Comparison of ENCODE assay signal across 31 mouse cellular contexts in the genomic region with DNA sequence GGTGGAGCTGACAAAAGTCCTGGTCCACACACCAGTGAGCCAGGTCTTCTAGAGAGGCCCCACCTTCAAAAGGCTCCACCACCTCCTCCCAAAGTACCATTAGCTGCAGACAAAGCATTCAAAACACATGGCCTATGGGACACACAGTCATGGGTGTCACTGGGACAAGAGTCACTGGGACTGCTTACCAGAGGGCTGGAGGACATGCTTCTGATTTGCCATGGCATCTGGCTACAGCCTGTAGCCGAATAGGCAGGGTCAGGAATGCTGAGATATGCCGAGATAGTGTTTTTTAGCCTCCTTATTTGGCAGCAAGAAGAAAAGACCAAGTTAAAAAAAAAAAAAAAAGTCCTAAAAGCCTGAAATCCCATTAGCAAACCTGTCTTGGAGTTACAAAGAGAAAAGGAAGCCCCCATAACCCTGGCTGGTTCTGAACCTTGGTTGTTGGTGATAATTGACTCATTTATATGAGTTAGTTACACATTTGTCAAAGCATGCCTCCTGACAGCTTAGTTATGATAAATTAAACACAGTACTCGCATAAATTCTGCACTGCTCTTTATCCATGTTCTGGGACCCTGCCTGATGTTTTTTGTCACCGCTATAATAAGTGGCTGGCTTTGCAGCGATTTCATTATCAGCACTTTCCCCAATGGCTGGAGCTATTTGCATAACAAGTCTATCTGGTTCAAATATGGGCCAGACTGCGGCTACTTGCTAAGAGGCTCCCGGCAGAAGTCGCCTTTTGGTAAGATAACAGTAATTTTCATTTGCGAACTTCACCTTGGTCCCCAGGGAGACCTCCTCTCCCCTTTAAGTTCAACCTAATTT.
DNase-seq lines count a peak whose midpoint lies in the region; ATAC-seq lines count a peak whose summit lies in the region.
"Had no signal": no experiment of that assay in that cellular context is flagged by ENCODE, and none has a peak within 500 bp of the region (broad histone marks: within the 10 kb centered on the region; RNA-seq: fewer than 3 reads in every experiment).

No protein-coding gene starts in this region.

- intact Hi-C loops in left cerebral cortex, postnatal 36 days (cut with DNase I): no loop called here

- ATAC-seq in forebrain, embryonic 12.5 days (ENCODE audit: low FRiP score): no peak
- ATAC-seq in heart, embryonic 14.5 days (ENCODE audit: insufficient number of reproducible peaks, insufficient read depth, low FRiP score, low read depth): no peak
- 0 out of 2 replicates have a peak, but pooled peaks have one; percentile 41 for ATAC-seq in midbrain, embryonic 12.5 days (ENCODE audit: low FRiP score, low read depth)
- ATAC-seq in midbrain, embryonic 11.5 days (ENCODE audit: low FRiP score): no peak
- ATAC-seq: intestine, embryonic 15.5 days had no signal

- no peaks in the 10 kb centered on the region for H3K9me3 ChIP-seq in forebrain, embryonic 12.5 days
- H3K9me3 ChIP-seq in forebrain, embryonic 10.5 days: peaks cover 5% of the 10 kb centered on the region; the same call in 1 of the 2 replicates
- H3K9me3 ChIP-seq in heart, embryonic 14.5 days (ENCODE audit: control insufficient read depth, low read length): no peaks in the 10 kb centered on the region
- no peaks in the 10 kb centered on the region for H3K9me3 ChIP-seq in heart, embryonic 10.5 days
- no peaks in the 10 kb centered on the region for H3K9me3 ChIP-seq in midbrain, embryonic 12.5 days
- no peaks in the 10 kb centered on the region; the same call in 1 of the 2 replicates for H3K9me3 ChIP-seq in midbrain, embryonic 11.5 days (ENCODE audit: control insufficient read depth, low read length)
- H3K9me3 ChIP-seq: embryonic facial prominence, embryonic 15.5 days; heart, embryonic 12.5 days; hindbrain, embryonic 15.5 days; intestine, embryonic 15.5 days; neural tube, embryonic 12.5 days had no signal

- peak overlapping the region; percentile 61 for H3K27ac ChIP-seq in forebrain, embryonic 12.5 days
- no peak overlapping the region for H3K27ac ChIP-seq in forebrain, embryonic 10.5 days
- H3K27ac ChIP-seq in heart, embryonic 14.5 days (replicated peaks in 1 of 2; ENCODE audit: control insufficient read depth in 1 of 2, insufficient read depth in 1 of 2, low read depth in 2 of 2, low read length in 2 of 2): no peak overlapping the region
- no peak overlapping the region for H3K27ac ChIP-seq in heart, embryonic 10.5 days
- H3K27ac ChIP-seq in midbrain, embryonic 12.5 days (replicated peaks): peak overlapping the region; percentile 71
- no peak overlapping the region for H3K27ac ChIP-seq in midbrain, embryonic 11.5 days (ENCODE audit: low read depth, low read length)
- H3K27ac ChIP-seq: embryonic facial prominence, embryonic 10.5 days; embryonic facial prominence, embryonic 15.5 days; hindbrain, embryonic 15.5 days; intestine, embryonic 15.5 days; kidney, postnatal 0 days; liver, embryonic 14.5 days; macrophage; neural tube, embryonic 12.5 days had no signal

- H3K4me3 ChIP-seq in forebrain, embryonic 12.5 days (replicated peaks): no peak overlapping the region
- no peak overlapping the region for H3K4me3 ChIP-seq in forebrain, embryonic 10.5 days
- H3K4me3 ChIP-seq in heart, embryonic 14.5 days (ENCODE audit: control insufficient read depth in 1 of 2, insufficient read depth in 1 of 2, low read depth in 1 of 2, low read length in 2 of 2): no peak overlapping the region
- no peak overlapping the region for H3K4me3 ChIP-seq in heart, embryonic 10.5 days
- H3K4me3 ChIP-seq in midbrain, embryonic 12.5 days: no peak overlapping the region
- no peak overlapping the region for H3K4me3 ChIP-seq in midbrain, embryonic 11.5 days (ENCODE audit: low read depth, low read length)
- H3K4me3 ChIP-seq: embryonic facial prominence, embryonic 10.5 days; embryonic facial prominence, embryonic 15.5 days; heart, embryonic 12.5 days; hindbrain, embryonic 15.5 days; intestine, embryonic 15.5 days; neural tube, embryonic 12.5 days had no signal

- H3K36me3 ChIP-seq in forebrain, embryonic 12.5 days (replicated peaks): no peaks in the 10 kb centered on the region
- no peaks in the 10 kb centered on the region for H3K36me3 ChIP-seq in forebrain, embryonic 10.5 days (replicated peaks)
- no peaks in the 10 kb centered on the region for H3K36me3 ChIP-seq in heart, embryonic 14.5 days (ENCODE audit: control insufficient read depth, insufficient read depth, low read length)
- H3K36me3 ChIP-seq in heart, embryonic 10.5 days: no peaks in the 10 kb centered on the region
- no peaks in the 10 kb centered on the region for H3K36me3 ChIP-seq in midbrain, embryonic 12.5 days
- no peaks in the 10 kb centered on the region for H3K36me3 ChIP-seq in midbrain, embryonic 11.5 days (ENCODE audit: control insufficient read depth, insufficient read depth, low read length)
- H3K36me3 ChIP-seq: embryonic facial prominence, embryonic 10.5 days; embryonic facial prominence, embryonic 15.5 days; heart, embryonic 12.5 days; hindbrain, embryonic 15.5 days; intestine, embryonic 15.5 days; neural tube, embryonic 12.5 days had no signal

- no peak overlapping the region for H3K9ac ChIP-seq in forebrain, embryonic 12.5 days
- H3K9ac ChIP-seq in heart, embryonic 14.5 days (ENCODE audit: low read length): no peak overlapping the region
- no peak overlapping the region for H3K9ac ChIP-seq in midbrain, embryonic 12.5 days (replicated peaks)
- no peak overlapping the region for H3K9ac ChIP-seq in midbrain, embryonic 11.5 days (ENCODE audit: low read length)
- H3K9ac ChIP-seq: embryonic facial prominence, embryonic 15.5 days; heart, embryonic 12.5 days; hindbrain, embryonic 15.5 days; intestine, embryonic 15.5 days; liver, embryonic 14.5 days; neural tube, embryonic 12.5 days had no signal

- WGBS in forebrain, embryonic 12.5 days: 42% methylated on average over 9 of the region's 9 CpGs
- WGBS in forebrain, embryonic 10.5 days: 82% methylated on average over 9 of the region's 9 CpGs
- WGBS in heart, embryonic 14.5 days: 20% methylated on average over 9 of the region's 9 CpGs
- WGBS in heart, embryonic 10.5 days: 53% methylated on average over 9 of the region's 9 CpGs
- 41% methylated on average over 9 of the region's 9 CpGs for WGBS in midbrain, embryonic 12.5 days
- WGBS in midbrain, embryonic 11.5 days: 57% methylated on average over 9 of the region's 9 CpGs

- DNase-seq in forebrain, embryonic 10.5 days (ENCODE audit: extremely low spot score, low spot score): no peak
- DNase-seq in heart, embryonic 10.5 days (ENCODE audit: low spot score): no peak
- DNase-seq in midbrain, embryonic 11.5 days (ENCODE audit: low spot score, missing footprints): no peak
- DNase-seq in kidney, postnatal 4 days: no peak
- DNase-seq in left cerebral cortex, postnatal 36 days (ENCODE audit: low spot score in 2 of 2): no peak
- DNase-seq: adrenal gland, adult 8-10 months; cerebellum, adult 8-10 months; cerebellum, postnatal 25 days; gastrocnemius, postnatal 25 days; heart, postnatal 14 days; kidney, adult 2 months; layer of hippocampus, adult 9-11 months; liver; lung, adult 2 months; lung, postnatal 10 days; right cerebral cortex, adult 18-20 months; spleen, adult 18-20 months; thymus, postnatal 25 days had no signal

- peaks cover 33% of the 10 kb centered on the region for H3K4me1 ChIP-seq in forebrain, embryonic 12.5 days
- H3K4me1 ChIP-seq in forebrain, embryonic 10.5 days: peaks cover 33% of the 10 kb centered on the region
- peaks cover 6 to 7% of the 10 kb centered on the region in 2 experiments for H3K4me1 ChIP-seq in heart, embryonic 14.5 days (ENCODE audit: control insufficient read depth in 2 of 2, insufficient read depth in 2 of 2, low read length in 2 of 2)
- H3K4me1 ChIP-seq in heart, embryonic 10.5 days: peaks cover 4% of the 10 kb centered on the region; the same call in 1 of the 2 replicates
- H3K4me1 ChIP-seq in midbrain, embryonic 12.5 days: peaks cover 29% of the 10 kb centered on the region
- H3K4me1 ChIP-seq in midbrain, embryonic 11.5 days (ENCODE audit: control insufficient read depth, insufficient read depth, low read length): peaks cover 14% of the 10 kb centered on the region
- H3K4me1 ChIP-seq: embryonic facial prominence, embryonic 10.5 days; embryonic facial prominence, embryonic 15.5 days; hindbrain, embryonic 15.5 days; intestine, embryonic 15.5 days; neural tube, embryonic 12.5 days had no signal

- H3K27me3 ChIP-seq in forebrain, embryonic 12.5 days: peaks cover 24% of the 10 kb centered on the region
- H3K27me3 ChIP-seq in forebrain, embryonic 10.5 days (ENCODE audit: poor library complexity, severe bottlenecking): peaks cover 52% of the 10 kb centered on the region
- no peaks in the 10 kb centered on the region for H3K27me3 ChIP-seq in heart, embryonic 14.5 days (ENCODE audit: control insufficient read depth, insufficient read depth, low read length)
- no peaks in the 10 kb centered on the region for H3K27me3 ChIP-seq in heart, embryonic 10.5 days (ENCODE audit: insufficient read depth, poor library complexity, severe bottlenecking)
- peaks cover 18% of the 10 kb centered on the region for H3K27me3 ChIP-seq in midbrain, embryonic 12.5 days
- 0 out of 2 replicates have a peak, but pooled peaks cover 3% of the 10 kb centered on the region for H3K27me3 ChIP-seq in midbrain, embryonic 11.5 days (ENCODE audit: control insufficient read depth, insufficient read depth, low read length)
- H3K27me3 ChIP-seq: CH12.LX; heart, embryonic 12.5 days; hindbrain, embryonic 15.5 days; intestine, embryonic 15.5 days; neural tube, embryonic 12.5 days had no signal

- no peak overlapping the region for H3K4me2 ChIP-seq in forebrain, embryonic 12.5 days
- 0 out of 2 replicates have a peak overlapping the region, but pooled peaks have one; percentile 3 for H3K4me2 ChIP-seq in heart, embryonic 14.5 days (ENCODE audit: low read length)
- no peak overlapping the region for H3K4me2 ChIP-seq in midbrain, embryonic 12.5 days (replicated peaks)
- H3K4me2 ChIP-seq in midbrain, embryonic 11.5 days: no peak overlapping the region
- H3K4me2 ChIP-seq: embryonic facial prominence, embryonic 15.5 days; heart, embryonic 12.5 days; hindbrain, embryonic 15.5 days; intestine, embryonic 15.5 days; neural tube, embryonic 12.5 days had no signal

Comparison
In these comparisons a context has a peak if more than half of its experiments do, and no peak if none do; other contexts are left out.
1. H3K27ac ChIP-seq: peak in forebrain, embryonic 12.5 days (single experiment) and midbrain, embryonic 12.5 days (single experiment); none in forebrain, embryonic 10.5 days (single experiment), heart, embryonic 14.5 days (0 of 2), heart, embryonic 10.5 days (single experiment) and midbrain, embryonic 11.5 days (single experiment).